In genomic region chr7:142560942-142561855, GRCm38 (mm10) we compare ENCODE assay signal across 13 mouse cellular contexts. TPM values are rescaled to one million over a fixed set of nuclear protein-coding genes. Genes with fewer than 3 reads are reported as not detected.
DNase-seq lines count a peak whose midpoint lies in the region; ATAC-seq and TF ChIP-seq lines count a peak whose summit lies in the region.
"Had no signal": no experiment of that assay in that cellular context is flagged by ENCODE, and none has a peak within 500 bp of the region (broad histone marks: within the 10 kb centered on the region; RNA-seq: fewer than 3 reads in every experiment).

No protein-coding gene starts in this region.

- TF ChIP-seq EP300 in heart, adult 2 months (IDR thresholded peaks at IDR 0.05; ENCODE audit: insufficient read depth, low read depth, low read length): no peak
- TF ChIP-seq EP300 in stomach, postnatal 0 days (optimal IDR thresholded peaks at IDR 0.05): no peak

- ATAC-seq in heart, embryonic 12.5 days (ENCODE audit: insufficient number of reproducible peaks, low FRiP score): peak; percentile 54
- no peak for ATAC-seq in midbrain, embryonic 11.5 days (ENCODE audit: low FRiP score)
- ATAC-seq in midbrain, embryonic 16.5 days: no peak
- no peak for ATAC-seq in limb, embryonic 13.5 days (ENCODE audit: low FRiP score, low read depth)
- ATAC-seq in stomach, postnatal 0 days (ENCODE audit: low FRiP score, low TSS enrichment): peak; percentile 18; the same call in 1 of the 2 replicates
- ATAC-seq: forebrain, embryonic 16.5 days had no signal

- peaks cover 68% of the 10 kb centered on the region for H3K4me1 ChIP-seq in heart, embryonic 12.5 days (replicated peaks)
- no peaks in the 10 kb centered on the region for H3K4me1 ChIP-seq in heart, adult 2 months (ENCODE audit: control insufficient read depth, insufficient read depth, low read length)
- H3K4me1 ChIP-seq in midbrain, embryonic 11.5 days (ENCODE audit: control insufficient read depth, insufficient read depth, low read length): peaks cover 24% of the 10 kb centered on the region
- peaks cover 2% of the 10 kb centered on the region; the same call in 1 of the 2 replicates for H3K4me1 ChIP-seq in midbrain, embryonic 16.5 days (ENCODE audit: control insufficient read depth, insufficient read depth, low read length)
- peaks cover 86% of the 10 kb centered on the region for H3K4me1 ChIP-seq in limb, embryonic 13.5 days
- peaks cover 7% of the 10 kb centered on the region; the same call in 1 of the 2 replicates for H3K4me1 ChIP-seq in stomach, postnatal 0 days (replicated peaks; ENCODE audit: control insufficient read depth, insufficient read depth)

- H3K9me3 ChIP-seq in heart, embryonic 12.5 days (replicated peaks): no peaks in the 10 kb centered on the region
- H3K9me3 ChIP-seq in midbrain, embryonic 11.5 days (ENCODE audit: control insufficient read depth, low read length): no peaks in the 10 kb centered on the region
- H3K9me3 ChIP-seq in midbrain, embryonic 16.5 days (replicated peaks; ENCODE audit: control insufficient read depth, low read length, poor library complexity, severe bottlenecking): no peaks in the 10 kb centered on the region
- no peaks in the 10 kb centered on the region for H3K9me3 ChIP-seq in limb, embryonic 13.5 days
- H3K9me3 ChIP-seq in stomach, postnatal 0 days (ENCODE audit: control insufficient read depth, low read length): no peaks in the 10 kb centered on the region

- intact Hi-C loops in heart, adult 2 months (cut with DNase I): no loop called here

- peak overlapping the region; percentile 40; the same call in 1 of the 2 replicates for H3K9ac ChIP-seq in heart, embryonic 12.5 days
- no peak overlapping the region for H3K9ac ChIP-seq in heart, adult 2 months (ENCODE audit: low read depth, low read length)
- no peak overlapping the region for H3K9ac ChIP-seq in midbrain, embryonic 11.5 days (ENCODE audit: low read length)
- H3K9ac ChIP-seq in midbrain, embryonic 16.5 days (ENCODE audit: low read depth, low read length): no peak overlapping the region
- H3K9ac ChIP-seq in limb, embryonic 13.5 days: no peak overlapping the region
- no peak overlapping the region for H3K9ac ChIP-seq in stomach, postnatal 0 days (ENCODE audit: low read length)

- no peaks in the 10 kb centered on the region for H3K27me3 ChIP-seq in heart, embryonic 12.5 days (replicated peaks)
- H3K27me3 ChIP-seq in heart, adult 2 months (ENCODE audit: control insufficient read depth, insufficient read depth, low read length): no peaks in the 10 kb centered on the region
- no peaks in the 10 kb centered on the region for H3K27me3 ChIP-seq in midbrain, embryonic 11.5 days (ENCODE audit: control insufficient read depth, insufficient read depth, low read length)
- no peaks in the 10 kb centered on the region for H3K27me3 ChIP-seq in midbrain, embryonic 16.5 days (ENCODE audit: control insufficient read depth, insufficient read depth, low read depth, low read length)
- no peaks in the 10 kb centered on the region for H3K27me3 ChIP-seq in limb, embryonic 13.5 days
- H3K27me3 ChIP-seq in stomach, postnatal 0 days (ENCODE audit: control insufficient read depth, insufficient read depth, low read length): no peaks in the 10 kb centered on the region

- TF ChIP-seq POLR2A in heart, adult 2 months (IDR thresholded peaks at IDR 0.05; ENCODE audit: insufficient read depth, low read depth, low read length): no peak

- H3K4me2 ChIP-seq in heart, embryonic 12.5 days: peak overlapping the region; percentile 37
- H3K4me2 ChIP-seq in midbrain, embryonic 11.5 days: no peak overlapping the region
- H3K4me2 ChIP-seq in midbrain, embryonic 16.5 days (ENCODE audit: low read length): no peak overlapping the region
- no peak overlapping the region; the same call in 1 of the 2 replicates for H3K4me2 ChIP-seq in limb, embryonic 13.5 days (replicated peaks)
- H3K4me2 ChIP-seq in stomach, postnatal 0 days (replicated peaks; ENCODE audit: low read depth): no peak overlapping the region

- no peak overlapping the region for H3K4me3 ChIP-seq in heart, embryonic 12.5 days
- H3K4me3 ChIP-seq in heart, adult 2 months: no peak overlapping the region
- H3K4me3 ChIP-seq in midbrain, embryonic 11.5 days (ENCODE audit: low read depth, low read length): no peak overlapping the region
- H3K4me3 ChIP-seq in midbrain, embryonic 16.5 days (ENCODE audit: low read depth, low read length): no peak overlapping the region
- H3K4me3 ChIP-seq in limb, embryonic 13.5 days: no peak overlapping the region
- no peak overlapping the region for H3K4me3 ChIP-seq in stomach, postnatal 0 days (ENCODE audit: low read depth, low read length)
- H3K4me3 ChIP-seq: left cerebral cortex, adult 2 months had no signal

- WGBS in heart, embryonic 12.5 days: 16% methylated on average over 18 of the region's 18 CpGs
- whole genome bisulfite sequencing in heart, adult 2 months: 62% methylated on average over 18 of the region's 18 CpGs
- 30% methylated on average over 18 of the region's 18 CpGs for WGBS in midbrain, embryonic 11.5 days
- 36% methylated on average over 18 of the region's 18 CpGs for WGBS in midbrain, embryonic 16.5 days
- 24% methylated on average over 18 of the region's 18 CpGs for WGBS in limb, embryonic 13.5 days
- 42% methylated on average over 18 of the region's 18 CpGs for WGBS in stomach, postnatal 0 days

- H3K27ac ChIP-seq in heart, embryonic 12.5 days (ENCODE audit: poor library complexity, severe bottlenecking): peak overlapping the region; percentile 67
- H3K27ac ChIP-seq in heart, adult 2 months: no peak overlapping the region
- no peak overlapping the region for H3K27ac ChIP-seq in midbrain, embryonic 11.5 days (ENCODE audit: low read depth, low read length)
- no peak overlapping the region for H3K27ac ChIP-seq in midbrain, embryonic 16.5 days (ENCODE audit: low read length)
- H3K27ac ChIP-seq in limb, embryonic 13.5 days: peak overlapping the region; percentile 85
- no peak overlapping the region for H3K27ac ChIP-seq in stomach, postnatal 0 days (replicated peaks)
- H3K27ac ChIP-seq: left cerebral cortex, adult 2 months had no signal

- TF ChIP-seq CTCF in heart, adult 2 months (IDR thresholded peaks at IDR 0.05): no peak
- no peak for TF ChIP-seq CTCF in stomach, postnatal 0 days (IDR thresholded peaks at IDR 0.05; ENCODE audit: low read depth)

- H3K36me3 ChIP-seq in heart, embryonic 12.5 days: no peaks in the 10 kb centered on the region
- no peaks in the 10 kb centered on the region for H3K36me3 ChIP-seq in heart, adult 2 months (ENCODE audit: control insufficient read depth, insufficient read depth, low read length)
- no peaks in the 10 kb centered on the region for H3K36me3 ChIP-seq in midbrain, embryonic 11.5 days (ENCODE audit: control insufficient read depth, insufficient read depth, low read length)
- H3K36me3 ChIP-seq in midbrain, embryonic 16.5 days (ENCODE audit: control insufficient read depth, insufficient read depth, low read length): no peaks in the 10 kb centered on the region
- no peaks in the 10 kb centered on the region for H3K36me3 ChIP-seq in limb, embryonic 13.5 days
- H3K36me3 ChIP-seq in stomach, postnatal 0 days (ENCODE audit: control insufficient read depth, insufficient read depth, low read length): no peaks in the 10 kb centered on the region

- no peak for DNase-seq in heart, adult 2 months
- DNase-seq in midbrain, embryonic 11.5 days (ENCODE audit: low spot score, missing footprints): peak; percentile 84
- no peak for DNase-seq in stomach, postnatal 0 days (ENCODE audit: low spot score)
- no peak for DNase-seq in urinary bladder, postnatal 4 days (ENCODE audit: low spot score in 2 of 2)
- DNase-seq in adrenal gland, postnatal 36 days: no peak
- DNase-seq: heart, adult 11 months; kidney, adult 9 months; right cerebral cortex, postnatal 14 days had no signal

- H3K79me2 ChIP-seq in heart, adult 2 months (replicated peaks; ENCODE audit: control insufficient read depth, insufficient read depth, low read length): no peaks in the 10 kb centered on the region

RNA-seq across cellular contexts. Expression of gene Mrpl23, which starts 28.7 kb away (rescaled TPM):
- 12.0 and 15.2 TPM in 2 replicates for polyA plus RNA-seq in heart, embryonic 12.5 days (2016; fragmentation: Nextera tagmentation; extraction: Ambion mirVana)
- total RNA-seq in heart, adult 2 months (2021): 1 to 10 TPM in 1 of 2 experiments, under 1 TPM in 1; 0.89 to 2.1 TPM
- polyA plus RNA-seq in heart, adult 2 months (2012; rRNA removed): 12.8 and 18.0 TPM in 2 replicates
- 13.9 and 16.6 TPM in 2 replicates for polyA plus RNA-seq in midbrain, embryonic 11.5 days (2014; fragmentation: Nextera tagmentation; extraction: Ambion mirVana)
- 15.6 and 18.6 TPM in 2 replicates for polyA plus RNA-seq in midbrain, embryonic 16.5 days (2015; fragmentation: Nextera tagmentation; extraction: Ambion mirVana)
- 27.3 and 35.1 TPM in 2 replicates for polyA plus RNA-seq in limb, embryonic 13.5 days (2015; fragmentation: Nextera tagmentation; extraction: Ambion mirVana)
- polyA plus RNA-seq in stomach, postnatal 0 days (2015; fragmentation: Nextera tagmentation; extraction: Ambion mirVana): 17.7 and 19.4 TPM in 2 replicates
- 1 to 10 TPM; 6.2 to 8.1 TPM for total RNA-seq in adrenal gland, postnatal 36 days (2021)

Comparison
In these comparisons a context has a peak if more than half of its experiments do, and no peak if none do; other contexts are left out.
1. H3K27ac ChIP-seq: peak in heart, embryonic 12.5 days (single experiment) and limb, embryonic 13.5 days (single experiment); none in heart, adult 2 months (single experiment), midbrain, embryonic 11.5 days (single experiment), midbrain, embryonic 16.5 days (single experiment) and stomach, postnatal 0 days (single experiment).
2. ATAC-seq: peak in heart, embryonic 12.5 days (single experiment) and stomach, postnatal 0 days (single experiment); none in midbrain, embryonic 11.5 days (single experiment), midbrain, embryonic 16.5 days (single experiment) and limb, embryonic 13.5 days (single experiment).